Mouse (Mus musculus) layer of hippocampus, adult 2 months (tissue): ENCODE measurements around the gene Wnt5a. TPM values are rescaled to one million over a fixed set of nuclear protein-coding genes. Genes with fewer than 3 reads are reported as not detected.

Experiments used
- DNase-seq, 2 experiments: peaks; one replicate each; pipeline ENCODE4 v3.0.0; 2022; ENCODE audit warnings: low spot score in 2 of 2
- H3K27ac ChIP-seq: fragments of 200-600 bp; 2 replicates; pipeline ENCODE4 v1.8.1; 2022
- H3K4me3 ChIP-seq: fragments of 200-600 bp; 2 replicates; pipeline ENCODE4 v1.8.1; 2022; ENCODE audit warnings: mild to moderate bottlenecking
- CTCF ChIP-seq: fragments of 200-600 bp; conservative IDR thresholded peaks from 2 replicates; pipeline ENCODE4 v1.8.1; 2022; ENCODE audit warnings: antibody characterized with exemption, mild to moderate bottlenecking, moderate library complexity
- total RNA-seq, 2 experiments: library from RNA; stranded (reverse); gene quantifications; 2 replicates each; pipeline ENCODE4 v1.2.3; 2021

Gene Wnt5a
- total RNA-seq, 2 experiments from 2014 or later = 9.8 to 11.9 TPM

- DNase-seq = no peak
- no peak overlapping the region for H3K4me3 ChIP-seq
- no peak for TF ChIP-seq CTCF
- no peak overlapping the region for H3K27ac ChIP-seq
Measured at GRCm38 (mm10) chr14:28512805-28513590, 8.4 kb downstream of the Wnt5a start.

GRCm38 (mm10) chr14:28514171-28514570, 9.6 kb downstream of the Wnt5a start:
- no peak for DNase-seq
- no peak overlapping the region for H3K27ac ChIP-seq
- no peak overlapping the region for H3K4me3 ChIP-seq
- no peak for TF ChIP-seq CTCF

GRCm38 (mm10) chr14:28515331-28515730, 10.8 kb downstream of the Wnt5a start:
- Histone ChIP-seq H3K27ac (no peak overlapping the region), H3K4me3 (no peak overlapping the region)
- no peak for TF ChIP-seq CTCF
- no peak for DNase-seq

- H3K4me3 ChIP-seq = no peak overlapping the region
- no peak overlapping the region for H3K27ac ChIP-seq
- no peak for TF ChIP-seq CTCF
- no peak for DNase-seq
Measured at GRCm38 (mm10) chr14:28517631-28518560, 13.3 kb downstream of the Wnt5a start.

- Histone ChIP-seq H3K4me3 (no peak overlapping the region), H3K27ac (no peak overlapping the region)
- no peak for TF ChIP-seq CTCF
- no peak for DNase-seq
Measured at GRCm38 (mm10) chr14:28521106-28521505, 16.6 kb downstream of the Wnt5a start.

- Histone ChIP-seq H3K27ac (no peak overlapping the region), H3K4me3 (no peak overlapping the region)
- DNase-seq = no peak
- no peak for TF ChIP-seq CTCF
Measured at GRCm38 (mm10) chr14:28522611-28523010, 18.1 kb downstream of the Wnt5a start.

GRCm38 (mm10) chr14:28525566-28525965, 21.0 kb downstream of the Wnt5a start:
- Histone ChIP-seq H3K4me3 (no peak overlapping the region), H3K27ac (no peak overlapping the region)
- no peak for DNase-seq
- TF ChIP-seq CTCF = no peak

GRCm38 (mm10) chr14:28528151-28528685, 23.7 kb downstream of the Wnt5a start:
- H3K27ac ChIP-seq = no peak overlapping the region
- H3K4me3 ChIP-seq = no peak overlapping the region
- no peak for DNase-seq
- no peak for TF ChIP-seq CTCF

GRCm38 (mm10) chr14:28531531-28531930, 27.0 kb downstream of the Wnt5a start:
- no peak overlapping the region for H3K4me3 ChIP-seq
- no peak overlapping the region for H3K27ac ChIP-seq
- DNase-seq = no peak
- TF ChIP-seq CTCF = no peak

GRCm38 (mm10) chr14:28532943-28533342, 28.4 kb downstream of the Wnt5a start:
- Histone ChIP-seq H3K27ac (no peak overlapping the region), H3K4me3 (no peak overlapping the region)
- DNase-seq = no peak
- no peak for TF ChIP-seq CTCF

- no peak for DNase-seq
- H3K4me3 ChIP-seq = no peak overlapping the region
- no peak for TF ChIP-seq CTCF
- no peak overlapping the region for H3K27ac ChIP-seq
Measured at GRCm38 (mm10) chr14:28533876-28534275, 29.3 kb downstream of the Wnt5a start.

GRCm38 (mm10) chr14:28535814-28536213, 31.3 kb downstream of the Wnt5a start:
- TF ChIP-seq CTCF = no peak
- peak; percentile 19 to 22 for DNase-seq
- no peak overlapping the region for H3K27ac ChIP-seq
- H3K4me3 ChIP-seq = no peak overlapping the region

- TF ChIP-seq CTCF = no peak
- no peak overlapping the region for H3K4me3 ChIP-seq
- no peak for DNase-seq
- H3K27ac ChIP-seq = no peak overlapping the region
Measured at GRCm38 (mm10) chr14:28539577-28539976, 35.0 kb downstream of the Wnt5a start.
